Mouse (Mus musculus) spleen, postnatal 36 days (tissue): ENCODE results near the gene Pcsk7.

Source experiments
- DNase-seq, 2 experiments: peaks; one replicate each; pipeline ENCODE4 v3.0.0; 2022; ENCODE audit warnings: low spot score in 2 of 2, mixed read lengths in 1 of 2

Gene Pcsk7

DNA sequence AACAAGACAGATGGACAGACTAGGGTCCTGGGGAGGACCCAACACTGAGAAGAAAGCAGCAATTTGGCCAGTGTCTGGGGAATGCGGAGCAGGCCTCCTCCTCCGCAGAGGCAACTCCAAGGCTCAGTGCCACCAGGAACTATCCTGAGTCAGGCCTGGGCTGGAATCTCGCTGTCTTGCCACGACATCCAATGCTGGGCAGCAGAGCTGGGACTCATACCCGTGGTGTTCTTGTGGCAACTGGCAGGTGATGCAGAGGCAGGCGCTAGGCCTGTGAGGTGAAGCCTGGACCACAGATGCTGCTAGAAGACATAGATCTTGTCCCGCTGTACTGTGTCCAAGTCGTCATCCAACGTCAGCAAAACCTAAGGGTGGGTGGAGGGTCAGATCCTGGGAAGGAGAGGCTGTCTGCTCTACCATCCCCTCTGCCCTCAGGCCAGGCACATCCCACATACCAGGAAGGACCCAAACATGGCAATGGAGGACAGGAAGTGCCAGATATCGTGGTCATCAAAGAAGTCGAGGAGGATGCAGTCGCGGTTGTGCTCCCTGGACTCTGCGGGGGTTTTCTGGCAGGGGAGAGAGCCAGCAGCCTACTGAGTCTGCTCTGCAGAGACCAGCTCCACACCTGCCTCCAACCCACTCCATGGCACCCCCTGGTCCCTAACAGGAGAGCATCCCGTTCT lies 32.8 kb downstream of the Pcsk7 start:
- no peak for DNase-seq

DNA sequence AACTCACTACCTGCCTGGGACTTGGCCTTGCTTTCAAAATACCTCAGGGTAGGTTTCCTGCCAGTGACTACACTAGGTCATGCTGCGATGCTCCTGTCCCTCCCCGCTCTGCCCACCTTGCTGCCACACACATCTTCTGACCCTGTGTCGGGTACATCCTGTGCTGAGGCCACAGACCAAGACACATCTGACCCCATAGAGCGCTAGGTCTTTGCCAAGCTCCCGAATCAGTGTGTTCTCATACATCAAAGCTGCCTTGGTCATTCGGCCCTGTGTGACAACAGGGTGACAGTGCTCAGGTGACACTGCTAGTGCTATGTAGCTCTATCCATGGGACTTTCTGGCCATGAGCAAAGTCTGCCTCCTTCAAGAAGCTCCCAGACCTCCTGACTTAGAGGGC lies 33.5 kb downstream of the Pcsk7 start:
- no peak for DNase-seq

DNA sequence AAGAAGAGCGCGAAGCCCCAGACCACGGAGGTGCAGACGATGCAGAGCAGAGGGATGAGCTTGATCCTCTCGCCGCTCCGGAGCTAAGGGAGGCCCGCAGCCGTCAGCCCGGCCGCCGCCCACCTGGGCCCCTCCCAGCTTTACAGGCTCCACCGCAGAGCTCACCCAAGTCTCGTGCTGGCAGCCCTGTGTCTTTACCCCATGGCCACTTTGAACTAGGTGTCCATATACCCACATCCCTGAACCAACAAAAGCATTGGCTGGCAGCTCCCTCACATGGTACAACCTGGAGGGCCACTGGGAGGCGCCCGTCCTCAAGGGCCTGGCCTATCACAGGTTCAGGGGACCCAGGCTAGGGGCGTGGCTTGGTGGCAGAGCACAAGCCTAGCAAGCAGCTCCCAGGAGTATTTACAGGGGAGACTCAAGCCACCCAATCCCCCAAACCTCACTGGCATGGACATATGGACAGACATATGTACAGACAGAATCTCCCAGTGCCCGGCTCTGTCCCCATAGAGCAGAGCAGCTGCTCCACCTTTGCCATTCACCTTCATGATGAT lies 35.1 kb downstream of the Pcsk7 start:
- DNase-seq = no peak

DNA sequence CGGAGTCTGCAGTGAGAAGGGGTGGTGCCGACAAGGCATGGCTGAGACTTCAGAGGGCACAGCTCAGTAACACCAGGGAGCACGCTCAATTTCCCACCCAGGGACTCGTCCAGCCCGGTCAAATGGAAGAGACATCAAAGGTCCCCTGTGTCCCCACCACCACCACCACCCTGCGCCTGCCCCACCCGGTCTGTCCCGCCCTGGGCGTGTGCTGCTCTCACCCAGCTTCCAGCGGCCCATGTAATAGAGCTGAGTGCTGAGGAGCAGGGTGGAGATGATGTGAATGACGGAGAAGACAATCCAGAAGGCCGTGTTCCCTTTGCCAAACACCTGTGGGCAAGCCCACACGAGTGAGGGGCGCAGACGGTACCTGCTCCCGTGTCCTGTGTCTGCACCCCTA lies 36.2 kb downstream of the Pcsk7 start:
- no peak for DNase-seq

DNA sequence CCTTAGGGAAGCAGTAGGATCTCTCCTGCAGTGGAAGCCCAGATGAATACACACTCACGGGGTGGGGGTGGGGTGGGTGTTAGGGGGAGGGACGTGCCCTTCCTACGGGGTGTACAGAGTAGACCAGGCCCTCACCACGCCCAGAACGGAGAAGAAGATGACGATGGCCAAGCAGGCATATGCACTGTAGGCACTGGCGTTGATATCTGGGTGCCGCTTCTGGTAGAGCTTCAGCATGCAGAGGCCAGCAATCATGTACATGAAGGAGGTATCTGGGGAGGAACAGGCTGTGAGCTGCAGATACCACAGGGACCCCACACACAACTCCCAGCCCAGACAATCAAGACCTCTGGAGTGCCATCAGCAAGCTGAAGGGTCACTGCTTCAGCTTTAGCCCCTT lies 36.6 kb downstream of the Pcsk7 start:
- no peak for DNase-seq

DNA sequence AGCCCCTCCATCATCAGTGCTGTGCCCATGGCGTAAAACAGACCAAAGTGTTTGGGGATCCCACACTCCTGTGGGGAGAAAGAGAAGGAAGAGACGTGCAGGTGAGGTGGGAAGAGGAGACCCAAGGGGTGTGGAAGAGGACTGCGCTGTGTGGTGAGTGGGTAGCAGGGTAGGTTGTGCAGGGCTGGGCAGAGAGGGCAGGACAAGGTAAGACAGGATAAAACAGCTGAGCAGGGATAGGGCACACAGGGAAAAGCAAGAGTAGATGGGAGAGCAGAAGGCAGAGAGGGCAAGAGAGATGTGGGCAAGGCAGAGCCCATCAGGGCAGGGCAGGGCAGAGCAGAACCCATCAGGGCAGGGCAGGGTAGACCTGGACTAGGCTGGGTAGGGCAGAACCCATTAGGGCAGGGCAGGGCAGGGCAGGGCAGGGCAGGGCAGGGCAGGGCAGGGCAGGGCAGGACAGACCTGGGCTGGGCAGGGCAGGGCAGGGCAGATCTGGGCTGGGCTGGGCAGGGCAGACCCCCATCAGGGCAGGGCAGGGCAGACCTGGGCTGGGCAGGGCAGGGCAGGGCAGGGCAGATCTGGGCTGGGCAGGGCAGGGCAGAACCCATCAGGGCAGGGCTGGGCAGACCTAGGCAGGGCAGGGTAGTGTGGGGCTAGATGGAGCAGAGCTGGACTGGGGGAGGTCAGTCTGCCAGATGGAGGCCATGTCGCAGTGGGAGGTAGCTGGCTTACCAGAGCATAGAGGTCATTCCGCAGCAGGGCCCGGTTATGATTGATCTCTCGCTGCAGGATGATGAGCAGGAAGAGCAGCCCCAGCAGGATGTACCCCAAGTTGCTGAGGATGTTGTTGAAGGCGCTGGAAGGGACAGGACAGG lies 37.6 kb downstream of the Pcsk7 start:
- DNase-seq = no peak

DNA sequence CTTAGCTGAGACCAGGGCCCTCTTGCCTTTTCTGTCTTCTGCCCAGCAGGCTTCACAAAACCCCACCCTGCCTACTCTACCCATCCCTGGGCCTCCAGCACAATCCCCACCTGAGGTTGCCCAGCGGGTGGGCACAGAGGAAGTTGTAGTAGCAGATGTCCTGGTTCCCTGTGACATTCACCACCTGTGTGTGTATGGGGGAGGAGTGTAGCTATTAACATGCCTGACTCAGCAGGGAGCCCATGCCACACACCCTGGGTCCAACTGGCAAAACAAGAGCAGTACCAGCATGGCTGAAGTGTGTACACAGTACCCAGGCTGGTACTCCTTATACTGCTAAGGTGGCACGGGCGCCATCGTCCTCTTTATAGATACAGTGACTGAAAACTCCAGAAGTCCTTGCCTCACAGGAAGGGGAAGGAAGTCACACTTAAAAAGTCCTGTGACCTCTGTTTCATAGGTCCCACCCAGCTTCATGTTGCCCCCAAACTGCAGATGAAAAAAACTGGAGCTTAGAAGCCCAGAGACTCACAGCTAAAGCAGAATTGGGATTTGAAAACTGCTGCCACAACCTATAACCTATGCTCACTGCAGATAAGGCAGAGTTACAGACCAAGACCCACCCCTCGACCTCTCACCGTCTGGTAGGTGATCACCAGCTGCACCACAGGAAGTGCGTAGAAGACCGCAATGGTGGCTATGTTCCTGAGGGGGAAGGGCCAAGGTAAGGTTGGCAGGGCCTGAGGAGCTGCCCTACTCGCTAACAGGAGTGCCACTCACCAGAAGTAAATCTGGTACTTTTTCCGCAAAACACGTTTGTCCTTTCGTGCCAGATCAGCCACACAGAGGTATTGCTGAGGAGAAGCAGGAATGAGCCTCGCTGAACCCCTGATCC lies 38.5 kb downstream of the Pcsk7 start:
- peak; percentile 82 to 84 for DNase-seq

DNA sequence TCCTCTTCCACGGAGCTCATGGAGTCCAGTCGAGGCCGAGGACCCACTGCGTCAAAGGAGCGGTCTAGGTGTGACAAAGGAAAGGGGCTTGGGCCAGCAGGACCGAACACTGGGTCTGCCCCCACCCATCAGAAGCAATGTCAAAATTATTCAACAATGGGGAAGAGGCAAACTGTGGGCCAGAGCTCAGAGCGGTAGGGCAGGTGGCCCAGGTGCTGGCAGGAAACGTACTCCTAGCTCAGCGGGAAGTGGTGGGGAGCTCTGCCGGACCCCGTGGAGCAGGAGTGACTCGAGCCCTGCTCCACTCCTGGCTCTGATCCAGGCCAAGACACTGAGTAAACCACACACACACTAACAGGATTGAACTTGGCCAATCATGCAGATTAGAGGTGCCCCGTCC lies 39.4 kb downstream of the Pcsk7 start:
- DNase-seq = no peak

DNA sequence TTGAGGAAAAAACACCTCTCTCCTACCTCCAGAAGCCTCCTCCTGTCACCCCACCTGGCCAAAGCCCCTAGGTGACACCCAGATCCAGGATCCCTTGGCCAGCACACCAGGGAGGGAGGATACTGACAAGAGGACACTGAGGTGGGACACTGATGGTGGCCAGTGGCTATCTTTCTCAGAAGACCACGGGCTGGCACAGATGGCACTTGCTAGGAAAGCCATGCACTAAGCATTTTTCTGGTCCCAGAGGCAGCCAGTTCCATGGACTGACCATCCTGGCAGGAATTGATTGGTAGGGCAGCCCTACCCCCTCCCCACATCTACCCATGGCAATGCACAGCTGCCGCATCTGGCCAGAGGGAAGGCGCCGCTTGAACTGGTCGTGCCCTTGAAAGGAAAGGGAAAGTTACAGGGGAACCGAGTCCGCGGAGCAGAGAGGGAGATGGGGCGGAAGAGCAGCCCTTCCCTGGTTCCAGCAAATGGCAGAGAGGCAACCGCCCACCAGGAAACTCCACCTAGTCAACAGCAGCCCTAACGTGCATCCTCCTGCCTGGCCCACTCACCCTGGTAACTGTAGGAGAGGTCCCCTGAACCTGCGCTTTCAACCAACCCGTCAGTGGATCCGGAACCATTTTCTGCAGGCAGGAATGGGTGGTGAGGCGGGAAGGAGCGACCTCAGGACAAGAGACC lies 40.0 kb downstream of the Pcsk7 start:
- no peak for DNase-seq

DNA sequence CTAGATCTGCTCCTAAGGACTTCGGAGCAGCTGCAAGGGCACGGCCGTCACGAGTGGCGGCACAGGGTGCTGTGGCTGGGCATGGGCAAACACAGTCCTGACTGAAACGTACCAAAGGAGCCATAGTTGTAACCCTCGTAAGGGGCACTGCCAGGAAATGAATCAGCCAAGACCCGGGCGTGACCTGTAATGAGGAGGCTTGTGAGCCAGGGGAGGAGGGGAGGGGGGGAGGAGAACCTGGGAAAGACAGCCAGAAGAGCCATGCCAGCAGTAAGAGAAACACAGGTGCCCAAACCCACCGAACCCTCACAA lies 40.5 kb downstream of the Pcsk7 start:
- no peak for DNase-seq

DNA sequence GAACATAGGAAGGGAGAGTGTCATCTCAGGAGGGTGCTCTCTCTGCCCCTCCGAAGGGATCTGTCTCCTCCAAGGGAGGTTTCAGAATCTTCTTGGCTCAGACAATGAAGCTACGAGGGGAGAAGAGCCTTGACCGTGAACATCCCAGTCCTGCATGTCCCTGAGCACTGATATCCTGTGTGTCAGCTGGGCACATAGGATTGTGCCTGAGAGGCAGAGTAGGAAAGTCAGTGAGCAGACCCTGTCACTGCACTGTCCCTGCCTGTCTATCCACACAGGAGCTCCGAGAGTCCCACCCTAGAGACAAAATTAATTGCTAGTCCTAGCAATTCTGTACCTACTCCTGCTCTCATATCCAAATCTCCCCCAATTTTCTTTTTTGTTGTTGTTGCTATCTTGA lies 45.8 kb downstream of the Pcsk7 start:
- no peak for DNase-seq

DNA sequence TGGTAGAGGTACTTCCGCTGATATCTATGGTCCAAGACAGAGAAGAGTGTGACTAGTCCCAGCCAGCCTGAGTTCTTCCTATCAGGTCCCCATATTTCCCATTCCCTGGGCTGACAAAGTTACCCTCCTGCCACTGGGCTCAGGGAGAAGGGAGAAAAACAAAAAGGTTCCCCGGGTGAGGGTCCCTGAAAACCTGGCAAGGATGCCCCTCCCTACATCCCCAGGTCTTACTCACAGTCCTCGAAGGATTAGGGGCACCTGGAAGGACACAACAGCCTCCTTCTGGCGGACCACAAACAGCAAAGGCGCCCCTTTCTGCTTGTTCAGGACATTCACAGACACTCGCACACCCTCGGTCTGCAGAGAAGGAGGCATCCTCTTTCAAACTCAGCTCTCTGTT lies 46.6 kb downstream of the Pcsk7 start:
- no peak for DNase-seq

DNA sequence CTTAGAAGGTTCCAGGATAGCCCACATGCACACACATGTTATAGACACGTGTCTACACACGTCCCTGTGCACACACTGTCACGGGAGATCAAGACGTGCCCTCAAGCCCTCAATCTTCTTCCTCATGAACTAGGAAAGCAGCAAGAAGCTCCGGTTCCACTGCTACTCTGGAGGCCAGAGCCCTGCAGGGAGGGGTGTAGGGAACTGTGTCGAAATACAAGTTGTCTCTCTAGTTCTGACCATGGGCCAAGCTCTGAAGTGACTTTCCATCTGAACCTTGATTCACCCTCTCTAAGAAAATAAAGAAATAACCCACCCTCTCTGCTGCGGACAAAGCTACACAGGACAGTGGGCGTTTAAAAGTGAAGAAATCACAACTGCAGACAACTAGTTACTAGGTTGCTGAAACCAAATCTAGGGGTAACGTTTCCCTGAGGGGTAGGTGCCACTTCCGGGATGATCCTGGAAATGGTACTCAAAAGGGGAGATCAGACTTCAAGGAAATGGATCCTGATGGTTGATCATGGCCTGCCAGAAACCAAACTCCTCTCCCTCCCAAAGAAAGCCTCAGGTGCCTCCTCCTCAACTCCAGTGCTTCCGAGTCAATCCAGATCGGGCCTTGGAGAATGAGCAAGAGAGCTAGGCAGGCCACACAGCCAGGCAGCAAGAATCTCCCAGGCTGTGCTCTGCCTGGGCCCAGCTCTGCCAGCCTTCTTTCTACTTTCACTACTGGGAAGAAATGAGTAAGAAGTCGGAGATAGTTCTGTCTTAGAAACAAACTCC lies 47.4 kb downstream of the Pcsk7 start:
- no peak for DNase-seq

DNA sequence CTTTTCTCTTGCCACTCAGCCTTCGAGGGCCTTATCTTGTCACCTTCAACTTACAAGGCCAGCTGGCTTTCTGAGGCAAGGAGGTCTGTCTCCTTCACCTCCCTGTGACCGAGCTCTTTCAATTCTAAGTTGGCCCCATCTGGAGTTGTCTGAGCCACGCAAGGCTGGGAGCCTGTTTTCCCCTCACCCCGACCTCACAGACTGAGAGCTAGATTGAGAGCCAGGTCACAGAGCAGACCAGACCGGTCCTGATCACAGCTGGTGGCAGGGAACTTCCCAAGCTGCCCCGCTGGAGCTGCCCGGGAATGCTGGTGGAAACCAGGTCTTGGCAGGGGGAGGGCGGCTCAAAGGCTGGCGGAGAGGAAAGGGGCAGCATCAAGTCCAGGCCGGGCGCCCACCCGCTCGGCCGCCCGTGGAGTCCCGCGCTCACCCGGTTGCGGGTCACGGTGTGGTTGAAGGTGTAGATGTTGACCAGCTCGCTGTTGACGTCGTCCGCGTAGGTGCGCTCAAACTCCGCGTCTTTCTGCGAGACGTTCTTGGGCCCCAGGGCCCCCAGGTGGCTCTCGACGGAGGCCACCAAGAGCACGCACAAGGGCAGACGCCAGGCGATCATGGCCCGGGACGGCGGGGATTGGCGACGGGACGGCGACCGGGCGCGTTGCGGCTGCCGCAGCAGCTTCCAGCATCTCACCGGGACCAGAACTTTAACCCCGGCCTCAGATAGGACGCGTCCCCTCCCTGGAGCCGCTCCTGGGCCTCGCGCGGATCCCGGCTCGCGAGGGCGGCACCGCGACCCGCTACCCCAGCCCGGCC lies 48.2 kb downstream of the Pcsk7 start:
- DNase-seq = peak in 1 of 2 experiments; percentile 52

DNA sequence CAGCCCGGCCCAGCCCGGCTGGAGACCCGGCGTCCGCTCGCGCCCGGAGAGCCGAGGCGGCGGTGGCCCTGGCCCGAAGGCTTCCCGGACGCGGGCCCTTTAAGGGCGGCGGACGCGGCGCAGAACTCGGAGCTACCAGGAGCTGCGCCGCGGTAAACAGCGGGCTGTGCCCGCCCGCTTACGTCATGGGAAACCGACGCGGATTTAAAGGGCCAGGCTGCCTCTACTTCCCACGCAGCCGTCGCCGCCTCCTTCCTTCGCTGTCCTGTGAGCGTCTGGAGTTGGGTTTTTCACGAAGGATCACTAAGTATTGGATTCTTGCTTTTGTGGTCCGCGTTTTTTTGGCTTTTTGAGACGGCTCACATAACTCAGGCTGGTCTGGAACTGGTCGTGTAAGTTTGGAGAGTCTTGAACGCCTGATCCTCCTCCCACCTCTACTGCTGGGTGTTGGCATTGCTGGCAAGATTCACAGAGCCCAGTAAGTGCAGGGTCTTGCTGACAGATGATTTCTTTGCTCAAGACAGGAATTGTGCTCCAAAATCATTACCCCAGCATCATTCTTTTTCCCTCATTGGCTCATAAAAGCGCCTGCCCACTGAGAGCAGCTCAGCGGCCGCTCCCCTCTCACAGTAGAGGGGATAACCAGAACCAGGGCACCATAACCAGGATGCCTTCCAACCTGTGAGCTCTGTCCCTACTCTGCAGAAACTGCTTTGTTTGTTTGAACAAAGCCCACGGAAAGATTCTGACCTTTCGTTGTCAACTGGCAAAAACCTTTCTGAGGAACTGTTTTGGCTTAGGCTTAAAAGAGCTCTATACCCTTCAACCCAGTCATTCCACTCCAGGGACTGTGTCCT lies 49.0 kb downstream of the Pcsk7 start, which contains the start of gene Sidt2:
TSS of gene Sidt2 (minus strand) at position 152 of the 857 bp plus-strand sequence.
- DNase-seq = peak; percentile 89 to 90

DNA sequence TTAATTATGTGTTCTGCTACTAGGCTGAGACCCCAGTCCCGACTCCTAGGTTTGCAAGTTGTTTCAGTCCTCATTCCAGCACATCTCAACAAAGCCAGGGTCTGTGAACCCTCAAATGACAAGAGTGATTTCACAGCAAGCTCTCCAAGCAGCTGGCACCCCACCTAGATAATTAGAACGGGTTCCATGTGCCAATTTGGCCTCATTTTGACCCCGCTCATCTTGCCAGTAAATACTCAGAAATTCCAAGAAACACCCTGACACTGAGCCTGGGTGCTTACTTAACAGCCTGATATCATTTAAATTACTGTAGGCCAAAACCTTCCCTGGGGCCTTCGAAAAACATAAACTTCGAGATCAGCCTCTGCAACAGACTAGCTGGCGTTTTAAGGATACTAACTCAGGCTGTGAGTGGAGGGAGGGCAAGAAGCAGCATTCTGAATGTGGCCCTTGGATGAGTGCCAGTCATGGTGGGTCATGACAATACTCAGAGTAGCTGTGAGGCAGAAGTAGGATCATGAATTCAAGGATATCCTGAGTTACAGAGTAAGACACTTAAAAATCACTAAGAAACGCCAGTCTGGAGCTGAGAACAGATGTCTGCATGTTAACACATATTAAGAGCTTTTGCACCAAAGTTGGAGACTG lies 51.9 kb downstream of the Pcsk7 start:
- no peak for DNase-seq

DNA sequence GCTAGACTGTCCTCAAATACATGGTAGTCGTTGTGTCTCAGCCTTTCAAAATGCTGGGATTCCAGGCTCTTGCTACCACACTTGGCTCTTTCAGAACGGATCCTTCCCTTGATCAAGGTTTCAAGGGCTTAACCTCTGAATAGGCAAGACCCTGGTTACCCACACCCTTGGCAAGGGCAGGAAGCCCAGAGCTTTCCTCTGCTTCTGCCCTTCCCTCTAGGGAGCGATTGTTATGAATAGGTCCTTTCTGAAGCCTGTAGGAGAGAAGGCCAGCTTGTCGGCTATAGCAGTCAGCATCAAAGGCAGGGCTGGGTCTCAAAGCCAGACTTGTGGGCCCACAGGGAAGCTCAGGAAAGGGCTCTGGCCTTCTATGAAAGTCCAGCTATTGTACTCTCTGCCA lies 52.6 kb downstream of the Pcsk7 start:
- DNase-seq = no peak

DNA sequence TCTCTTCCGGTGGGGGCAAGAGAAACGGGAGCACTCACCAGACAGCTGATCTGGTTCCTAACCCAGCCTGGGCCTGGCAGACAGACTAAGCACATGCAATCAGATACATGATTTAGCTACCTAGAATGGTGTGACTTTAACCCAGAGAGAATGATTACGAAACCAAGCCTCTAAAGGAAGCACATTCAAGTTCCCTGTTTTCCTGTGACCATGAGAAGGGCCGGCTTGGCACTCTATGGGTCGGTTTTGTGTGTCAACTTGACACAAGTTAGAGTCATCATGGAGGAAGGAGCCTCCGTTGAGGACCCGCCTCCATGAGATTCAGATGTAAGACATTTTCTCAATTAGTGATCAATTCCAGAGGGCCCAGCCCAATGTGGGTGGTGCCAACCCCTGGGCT lies 53.4 kb downstream of the Pcsk7 start:
- DNase-seq = peak in 1 of 2 experiments; percentile 24
